Mouse (Mus musculus): ENCODE results near the gene Kctd17. TPM values are rescaled to one million over a fixed set of nuclear protein-coding genes. Genes with fewer than 3 reads are reported as not detected.

The Kctd17 gene
- polyA plus RNA-seq, 1 experiment from 2014 or later: 79.8 TPM

- Histone ChIP-seq H3K4me2 (replicated peaks) (no peak overlapping the region), H3K9ac (no peak overlapping the region), H3K27ac (no peak overlapping the region), H3K4me3 (no peak overlapping the region), H3K27me3 (no peaks in the 10 kb centered on the region), H3K4me1 (peaks cover 13% of the 10 kb centered on the region), H3K9me3 (replicated peaks) (no peaks in the 10 kb centered on the region), H3K36me3 (no peaks in the 10 kb centered on the region)
- WGBS: 82% methylated on average over 3 of the region's 3 CpGs
- no peak for ATAC-seq (ENCODE audit: low FRiP score)
Observed at GRCm38 (mm10) chr15:78452929-78453328, 24.6 kb downstream of the Kctd17 start.

- Histone ChIP-seq H3K4me3 (no peak overlapping the region), H3K4me1 (peaks cover 1% of the 10 kb centered on the region), H3K9ac (no peak overlapping the region), H3K4me2 (replicated peaks) (no peak overlapping the region), H3K27ac (no peak overlapping the region), H3K27me3 (no peaks in the 10 kb centered on the region), H3K9me3 (replicated peaks) (no peaks in the 10 kb centered on the region), H3K36me3 (no peaks in the 10 kb centered on the region)
- ATAC-seq (ENCODE audit: low FRiP score): no peak
- 85% methylated on average over 4 of the region's 4 CpGs for WGBS
Observed at GRCm38 (mm10) chr15:78455168-78455567, 26.8 kb downstream of the Kctd17 start.

GRCm38 (mm10) chr15:78456051-78456450 lies 27.7 kb downstream of the Kctd17 start:
- no peak overlapping the region for H3K4me2 ChIP-seq (replicated peaks)
- H3K27me3 ChIP-seq: no peaks in the 10 kb centered on the region
- no peak overlapping the region for H3K27ac ChIP-seq
- H3K9me3 ChIP-seq (replicated peaks): no peaks in the 10 kb centered on the region
- no peaks in the 10 kb centered on the region for H3K36me3 ChIP-seq
- H3K4me1 ChIP-seq: no peaks in the 10 kb centered on the region; the same call in none of the 2 replicates
- WGBS: 54% methylated on average over 7 of the region's 7 CpGs
- H3K9ac ChIP-seq: peak overlapping the region; percentile 18; the same call in 1 of the 2 replicates
- no peak overlapping the region for H3K4me3 ChIP-seq
- no peak for ATAC-seq (ENCODE audit: low FRiP score)

GRCm38 (mm10) chr15:78457193-78457592 lies 28.8 kb downstream of the Kctd17 start:
- no peaks in the 10 kb centered on the region for H3K27me3 ChIP-seq
- H3K4me1 ChIP-seq: no peaks in the 10 kb centered on the region; the same call in 1 of the 2 replicates
- H3K36me3 ChIP-seq: no peaks in the 10 kb centered on the region
- WGBS: 79% methylated on average over 10 of the region's 10 CpGs
- ATAC-seq (ENCODE audit: low FRiP score): no peak
- no peak overlapping the region for H3K4me3 ChIP-seq
- no peaks in the 10 kb centered on the region for H3K9me3 ChIP-seq (replicated peaks)
- H3K4me2 ChIP-seq (replicated peaks): no peak overlapping the region
- H3K27ac ChIP-seq: no peak overlapping the region
- H3K9ac ChIP-seq: no peak overlapping the region

DNA sequence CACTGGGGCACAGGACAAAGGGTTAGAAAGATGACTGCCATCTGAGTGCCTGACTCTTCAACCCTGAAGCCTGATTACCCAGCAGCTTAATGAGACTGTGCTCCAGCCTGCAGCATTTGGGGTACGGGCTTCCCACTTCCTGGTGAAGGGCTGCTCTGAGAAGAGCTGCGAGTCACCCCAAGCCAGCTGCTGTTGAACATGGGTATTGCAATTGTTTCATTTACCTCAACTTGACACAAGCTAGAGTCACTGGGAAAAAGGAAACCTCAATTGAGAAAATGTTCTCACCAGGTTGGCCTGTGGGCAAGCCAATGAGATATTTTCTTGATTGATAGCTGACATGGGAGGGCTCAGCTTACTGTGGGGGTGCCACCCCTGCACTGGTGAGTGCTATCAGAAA lies 34.6 kb downstream of the Kctd17 start:
- Histone ChIP-seq H3K4me2 (replicated peaks) (no peak overlapping the region), H3K9me3 (replicated peaks) (no peaks in the 10 kb centered on the region), H3K4me1 (no peaks in the 10 kb centered on the region), H3K9ac (no peak overlapping the region), H3K27me3 (no peaks in the 10 kb centered on the region), H3K4me3 (no peak overlapping the region), H3K36me3 (no peaks in the 10 kb centered on the region), H3K27ac (no peak overlapping the region)
- ATAC-seq (ENCODE audit: low FRiP score): no peak
- 78% methylated on average over 2 of the region's 2 CpGs for WGBS

- Histone ChIP-seq H3K27ac (no peak overlapping the region), H3K4me1 (no peaks in the 10 kb centered on the region), H3K27me3 (no peaks in the 10 kb centered on the region), H3K36me3 (no peaks in the 10 kb centered on the region), H3K9ac (no peak overlapping the region), H3K4me3 (no peak overlapping the region), H3K4me2 (replicated peaks) (no peak overlapping the region), H3K9me3 (replicated peaks) (no peaks in the 10 kb centered on the region)
- 45% methylated on average over 6 of the region's 6 CpGs for WGBS
- ATAC-seq (ENCODE audit: low FRiP score): no peak
Observed at GRCm38 (mm10) chr15:78466809-78467208, 38.4 kb downstream of the Kctd17 start.

DNA sequence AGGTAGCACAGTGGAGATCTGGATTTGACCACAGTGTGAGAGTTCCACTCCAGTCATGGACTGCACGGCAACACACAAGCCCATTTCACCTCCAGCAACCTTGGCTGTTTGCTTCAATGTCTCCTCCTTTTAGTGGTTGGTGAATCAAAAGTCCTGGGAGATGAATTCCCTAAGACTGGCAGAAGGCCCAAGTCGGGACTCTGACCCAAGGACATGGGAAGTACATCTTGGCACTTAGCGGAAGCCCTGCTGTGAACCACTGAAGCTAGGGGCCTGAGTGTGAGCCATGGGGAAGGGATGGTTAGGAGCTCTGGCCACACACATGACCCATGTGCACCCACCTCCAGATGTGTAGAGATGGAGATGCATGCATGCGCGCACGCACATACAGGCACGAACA lies 39.2 kb downstream of the Kctd17 start:
- WGBS: 92% methylated on average over 7 of the region's 7 CpGs
- no peaks in the 10 kb centered on the region for H3K27me3 ChIP-seq
- no peak for ATAC-seq (ENCODE audit: low FRiP score)

DNA sequence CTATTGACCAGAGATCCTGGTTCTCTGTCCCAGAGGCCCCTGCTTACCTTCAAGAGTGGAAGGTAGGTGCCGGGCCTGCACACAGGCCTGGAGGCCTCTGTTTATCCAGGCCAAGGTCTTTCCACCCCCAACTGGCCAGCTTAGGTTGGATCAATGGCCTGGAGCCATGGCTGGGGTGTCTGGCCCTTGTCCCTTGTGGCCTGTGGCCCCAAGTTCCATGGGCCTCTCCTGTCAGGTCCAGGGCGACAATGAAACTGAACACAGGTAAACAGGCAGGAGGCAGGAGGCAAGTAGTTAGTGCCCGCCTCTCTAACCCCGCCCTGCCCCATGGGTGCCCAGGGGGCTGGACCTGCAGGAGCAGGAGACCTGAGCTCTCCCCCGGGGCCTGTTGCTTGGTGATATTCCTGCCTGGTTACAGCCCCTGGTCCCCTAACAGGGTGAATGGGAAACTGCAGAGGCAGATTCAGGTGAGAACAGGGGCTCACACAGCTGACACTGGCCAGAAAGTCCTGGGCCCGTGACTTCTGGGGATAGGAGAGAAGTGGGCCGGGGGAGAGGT lies 40.1 kb downstream of the Kctd17 start, which contains the start of gene Tmprss6:
Gene Tmprss6 (minus strand): TSS at position 256 of the 559 bp plus-strand sequence.
- no peak within 1 kb of the TSS for H3K9ac ChIP-seq
- H3K9me3 ChIP-seq (replicated peaks): no peaks in the 10 kb centered on the region
- no peak within 1 kb of the TSS for H3K27ac ChIP-seq
- no peaks in the 10 kb centered on the region for H3K4me1 ChIP-seq
- no peak within 1 kb of the TSS for H3K4me3 ChIP-seq
- H3K36me3 ChIP-seq: no peaks in the 10 kb centered on the region
- ATAC-seq (ENCODE audit: low FRiP score): no peak
- H3K4me2 ChIP-seq (replicated peaks): no peak within 1 kb of the TSS
- no peaks in the 10 kb centered on the region for H3K27me3 ChIP-seq
- 86% methylated on average over 7 of the region's 7 CpGs for WGBS

More for the DNA sequence above, 39.2 kb downstream of the Kctd17 start:
- Histone ChIP-seq H3K36me3 (no peaks in the 10 kb centered on the region), H3K4me1 (no peaks in the 10 kb centered on the region), H3K4me2 (replicated peaks) (no peak overlapping the region), H3K4me3 (no peak overlapping the region), H3K27ac (no peak overlapping the region), H3K9ac (no peak overlapping the region), H3K9me3 (replicated peaks) (no peaks in the 10 kb centered on the region)

- no peak overlapping the region for H3K9ac ChIP-seq
- no peaks in the 10 kb centered on the region for H3K9me3 ChIP-seq (replicated peaks)
- H3K4me1 ChIP-seq: no peaks in the 10 kb centered on the region
- ATAC-seq (ENCODE audit: low FRiP score): no peak
- H3K4me2 ChIP-seq (replicated peaks): no peak overlapping the region
- no peaks in the 10 kb centered on the region for H3K27me3 ChIP-seq
- 69% methylated on average over 4 of the region's 4 CpGs for WGBS
- H3K4me3 ChIP-seq: no peak overlapping the region
- no peak overlapping the region for H3K27ac ChIP-seq
- H3K36me3 ChIP-seq: no peaks in the 10 kb centered on the region
Observed at GRCm38 (mm10) chr15:78470495-78471276, 42.3 kb downstream of the Kctd17 start.

DNA sequence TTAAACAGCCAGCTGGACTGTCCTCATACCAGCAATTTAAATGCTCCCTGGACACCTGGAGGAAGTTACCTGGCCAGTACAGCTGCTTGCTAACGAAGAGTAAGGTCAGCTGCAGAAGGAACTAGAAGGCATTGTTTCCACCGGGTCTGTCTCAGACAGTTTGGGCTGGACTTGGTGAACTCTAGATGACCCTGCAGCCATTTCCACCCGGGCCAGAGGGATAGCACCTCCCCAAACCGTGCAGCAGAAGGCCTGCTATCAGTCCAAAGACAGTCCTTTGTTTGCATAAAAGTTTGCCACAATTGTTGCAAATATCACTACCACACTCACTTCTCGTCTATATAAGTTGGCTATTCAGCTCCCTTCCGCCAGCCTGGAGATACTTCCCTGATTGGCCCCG lies 43.5 kb downstream of the Kctd17 start:
- H3K9ac ChIP-seq: no peak overlapping the region
- no peaks in the 10 kb centered on the region for H3K4me1 ChIP-seq
- no peak overlapping the region for H3K27ac ChIP-seq
- no peak overlapping the region for H3K4me3 ChIP-seq
- no peak for ATAC-seq (ENCODE audit: low FRiP score)
- H3K36me3 ChIP-seq: no peaks in the 10 kb centered on the region
- no peak overlapping the region for H3K4me2 ChIP-seq (replicated peaks)
- no peaks in the 10 kb centered on the region for H3K9me3 ChIP-seq (replicated peaks)
- 55% methylated on average over 7 of the region's 7 CpGs for WGBS
- 0 out of 2 replicates have a peak, but pooled peaks cover 2% of the 10 kb centered on the region for H3K27me3 ChIP-seq

DNA sequence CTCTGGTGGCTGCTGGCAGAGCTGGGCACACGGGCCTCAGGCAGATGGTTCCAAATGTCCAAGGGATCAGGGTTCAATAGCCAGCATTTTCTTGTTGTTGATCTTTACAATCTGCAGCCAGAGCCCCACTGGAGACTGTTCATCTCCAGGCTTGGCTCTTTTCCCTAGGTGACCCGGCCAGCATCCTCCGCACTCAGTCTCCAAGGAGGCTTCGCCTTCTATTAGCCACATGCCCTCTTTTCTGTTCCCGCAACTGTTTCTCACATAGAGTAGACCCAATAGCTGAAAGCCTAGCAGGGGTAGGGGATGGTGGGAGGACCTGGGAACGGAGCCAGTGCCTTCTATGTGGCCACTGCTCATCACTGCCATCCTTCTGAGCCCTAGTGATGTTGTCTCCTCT lies 45.1 kb downstream of the Kctd17 start:
- Histone ChIP-seq H3K27me3 (0 out of 2 replicates have a peak, but pooled peaks cover 2% of the 10 kb centered on the region), H3K9ac (no peak overlapping the region), H3K4me1 (no peaks in the 10 kb centered on the region), H3K4me2 (replicated peaks) (no peak overlapping the region), H3K27ac (no peak overlapping the region), H3K4me3 (no peak overlapping the region), H3K9me3 (replicated peaks) (no peaks in the 10 kb centered on the region), H3K36me3 (no peaks in the 10 kb centered on the region)
- 85% methylated on average over 6 of the region's 6 CpGs for WGBS
- ATAC-seq (ENCODE audit: low FRiP score): no peak

DNA sequence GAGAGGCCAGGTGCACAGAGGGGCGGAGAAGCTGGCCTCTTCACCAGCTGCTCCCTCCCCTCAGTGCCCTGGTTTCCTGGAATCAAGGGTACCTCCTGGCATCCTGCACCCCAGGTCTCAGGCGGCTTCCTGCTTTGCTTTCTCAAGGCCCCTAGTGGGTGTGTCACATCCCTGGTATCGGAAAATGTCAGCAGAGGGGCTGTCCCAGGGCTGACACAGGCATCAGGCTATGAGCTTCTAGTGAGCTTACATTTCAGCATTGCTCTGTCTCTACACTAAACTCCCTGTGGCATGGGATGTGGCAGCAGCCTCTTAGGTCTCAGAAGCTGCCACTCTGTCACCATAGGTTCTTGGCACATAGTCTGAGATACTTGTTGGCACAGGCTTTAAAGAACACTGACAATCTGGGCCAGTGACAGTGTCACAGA lies 47.3 kb downstream of the Kctd17 start:
- Histone ChIP-seq H3K9me3 (replicated peaks) (no peaks in the 10 kb centered on the region), H3K9ac (no peak overlapping the region), H3K4me3 (no peak overlapping the region), H3K4me2 (replicated peaks) (no peak overlapping the region), H3K4me1 (no peaks in the 10 kb centered on the region), H3K27me3 (0 out of 2 replicates have a peak, but pooled peaks cover 2% of the 10 kb centered on the region), H3K27ac (no peak overlapping the region), H3K36me3 (no peaks in the 10 kb centered on the region)
- 65% methylated on average over 3 of the region's 3 CpGs for WGBS
- no peak for ATAC-seq (ENCODE audit: low FRiP score)

- Histone ChIP-seq H3K9ac (no peak overlapping the region), H3K4me3 (no peak overlapping the region), H3K9me3 (replicated peaks) (no peaks in the 10 kb centered on the region), H3K4me2 (replicated peaks) (no peak overlapping the region), H3K27ac (no peak overlapping the region), H3K36me3 (no peaks in the 10 kb centered on the region), H3K4me1 (no peaks in the 10 kb centered on the region), H3K27me3 (0 out of 2 replicates have a peak, but pooled peaks cover 2% of the 10 kb centered on the region)
- no peak for ATAC-seq (ENCODE audit: low FRiP score)
- 93% methylated on average over 1 of the region's 1 CpGs for WGBS
Observed at GRCm38 (mm10) chr15:78476878-78477277, 48.5 kb downstream of the Kctd17 start.
